8 mouse cellular contexts compared by ENCODE assay signal in the genomic region with DNA sequence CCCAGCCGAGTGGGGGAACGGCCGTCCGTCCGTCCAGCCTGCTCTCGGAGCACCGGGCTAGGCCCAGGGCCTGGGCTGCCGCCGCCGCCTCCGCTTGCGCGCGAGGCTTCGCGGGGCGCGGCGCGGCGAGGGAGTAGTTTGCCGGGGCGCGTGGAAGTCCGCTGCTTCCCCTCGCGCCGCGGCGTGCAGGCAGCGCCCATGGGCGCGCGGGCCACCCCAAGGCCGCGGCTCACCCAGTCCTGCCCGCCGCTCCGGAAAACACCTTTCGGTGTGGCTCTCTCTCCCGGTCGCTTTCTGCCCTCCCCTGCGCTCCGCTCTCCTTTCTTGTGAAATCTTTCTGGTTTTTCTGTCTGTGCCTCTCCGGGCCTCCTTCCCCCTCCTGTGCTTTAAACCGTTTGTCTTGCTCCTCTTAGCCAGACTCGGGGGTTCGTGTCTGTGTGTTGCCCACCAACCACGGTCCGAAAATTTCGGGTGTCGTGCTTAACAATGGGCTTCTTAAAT. TPM values are rescaled to one million over a fixed set of nuclear protein-coding genes. Genes with fewer than 3 reads are reported as not detected.
DNase-seq lines count a peak whose midpoint lies in the region; ATAC-seq and TF ChIP-seq lines count a peak whose summit lies in the region.

No protein-coding gene starts in this region.

- H3K27me3 ChIP-seq in heart, embryonic 10.5 days (ENCODE audit: insufficient read depth, poor library complexity, severe bottlenecking): no peaks in the 10 kb centered on the region
- no peaks in the 10 kb centered on the region for H3K27me3 ChIP-seq in kidney, postnatal 0 days (ENCODE audit: insufficient read depth, low read length)
- H3K27me3 ChIP-seq in midbrain, embryonic 14.5 days (ENCODE audit: control insufficient read depth, insufficient read depth, low read length): no peaks in the 10 kb centered on the region

- no peaks in the 10 kb centered on the region for H3K9me3 ChIP-seq in heart, embryonic 10.5 days
- H3K9me3 ChIP-seq in ES-E14 (ENCODE audit: control insufficient read depth, insufficient read depth, low read depth, low read length): peaks cover 3% of the 10 kb centered on the region
- H3K9me3 ChIP-seq in kidney, postnatal 0 days (replicated peaks; ENCODE audit: low read length): no peaks in the 10 kb centered on the region
- no peaks in the 10 kb centered on the region for H3K9me3 ChIP-seq in midbrain, embryonic 14.5 days (ENCODE audit: control insufficient read depth, low read length)

- in situ Hi-C loops in ES-E14 (cut with MboI; ENCODE audit: low sequenced_read_pairs in 2 of 2, unreplicated experiment in 2 of 2): no loop called here

- peak overlapping the region; percentile 98 for H3K27ac ChIP-seq in heart, embryonic 10.5 days
- peak overlapping the region; percentile 79 for H3K27ac ChIP-seq in ES-E14 (ENCODE audit: insufficient read depth, low read depth, low read length, poor library complexity, severe bottlenecking)
- peak overlapping the region; percentile 95 for H3K27ac ChIP-seq in kidney, postnatal 0 days
- peak overlapping the region; percentile 91 for H3K27ac ChIP-seq in midbrain, embryonic 14.5 days (replicated peaks; ENCODE audit: low read depth, low read length)

- peak; percentile 75 for DNase-seq in heart, embryonic 10.5 days (ENCODE audit: low spot score)
- no peak for DNase-seq in heart, adult 9 months (ENCODE audit: low spot score in 2 of 2)
- no peak for DNase-seq in ES-E14 (ENCODE audit: low read depth, low spot score)
- DNase-seq in kidney, postnatal 0 days (ENCODE audit: low spot score): peak; percentile 50
- DNase-seq in midbrain, embryonic 14.5 days: peak; percentile 59
- DNase-seq in B cell, adult 2 months: no peak
- no peak for DNase-seq in cerebellum, adult 11 months

- TF ChIP-seq CTCF in kidney, postnatal 0 days (IDR thresholded peaks at IDR 0.05; ENCODE audit: low read depth): no peak

- peak overlapping the region; percentile 97 for H3K9ac ChIP-seq in ES-E14 (ENCODE audit: insufficient read depth, low read depth, low read length, poor library complexity, severe bottlenecking)
- peak overlapping the region; percentile 89 for H3K9ac ChIP-seq in kidney, postnatal 0 days (ENCODE audit: low read depth, low read length)
- H3K9ac ChIP-seq in midbrain, embryonic 14.5 days (replicated peaks; ENCODE audit: low read length): peak overlapping the region; percentile 96

- H3K4me3 ChIP-seq in heart, embryonic 10.5 days: peak overlapping the region; percentile 98
- peak overlapping the region; percentile 93 to 99 for H3K4me3 ChIP-seq in ES-E14 (ENCODE audit: insufficient read depth in 1 of 2, low read depth in 1 of 2, low read length in 2 of 2, poor library complexity in 1 of 2, severe bottlenecking in 1 of 2)
- peak overlapping the region; percentile 92 for H3K4me3 ChIP-seq in kidney, postnatal 0 days (replicated peaks; ENCODE audit: low read depth, low read length)
- peak overlapping the region; percentile 96 for H3K4me3 ChIP-seq in midbrain, embryonic 14.5 days (replicated peaks; ENCODE audit: low read depth, low read length)

- H3K4me1 ChIP-seq in heart, embryonic 10.5 days: peaks cover 16% of the 10 kb centered on the region
- peaks cover 0 to 7% of the 10 kb centered on the region in 2 experiments; a peak in 3 of 4 replicates for H3K4me1 ChIP-seq in ES-E14 (ENCODE audit: control insufficient read depth in 2 of 2, insufficient read depth in 2 of 2, low read length in 2 of 2, poor library complexity in 1 of 2)
- H3K4me1 ChIP-seq in kidney, postnatal 0 days (replicated peaks; ENCODE audit: insufficient read depth, low read length): peaks cover 14% of the 10 kb centered on the region; the same call in 1 of the 2 replicates
- H3K4me1 ChIP-seq in midbrain, embryonic 14.5 days (ENCODE audit: control insufficient read depth, insufficient read depth, low read length): peaks cover 28% of the 10 kb centered on the region

- under 1% methylated on average over 46 of the region's 52 CpGs for WGBS in heart, embryonic 10.5 days
- 0% methylated on average over 47 of the region's 52 CpGs for WGBS in kidney, postnatal 0 days
- WGBS in midbrain, embryonic 14.5 days: under 1% methylated on average over 52 of the region's 52 CpGs

- H3K4me2 ChIP-seq in kidney, postnatal 0 days (ENCODE audit: low read length): peak overlapping the region; percentile 65
- peak overlapping the region; percentile 70 for H3K4me2 ChIP-seq in midbrain, embryonic 14.5 days (ENCODE audit: low read length)

- ATAC-seq in erythroblast, adult 5-6 weeks (replicated peaks; ENCODE audit: low FRiP score, poor library complexity, severe bottlenecking): 0 out of 2 replicates have a peak, but pooled peaks have one; percentile 9
- ATAC-seq in kidney, postnatal 0 days (replicated peaks; ENCODE audit: low FRiP score, low read depth): no peak
- ATAC-seq in midbrain, embryonic 14.5 days (ENCODE audit: low FRiP score, low TSS enrichment): no peak

- H3K36me3 ChIP-seq in heart, embryonic 10.5 days: no peaks in the 10 kb centered on the region
- H3K36me3 ChIP-seq in ES-E14 (ENCODE audit: control insufficient read depth, insufficient read depth, low read length, poor library complexity, severe bottlenecking): peaks cover 2% of the 10 kb centered on the region
- H3K36me3 ChIP-seq in kidney, postnatal 0 days (ENCODE audit: insufficient read depth, low read length): no peaks in the 10 kb centered on the region
- H3K36me3 ChIP-seq in midbrain, embryonic 14.5 days (ENCODE audit: control insufficient read depth, insufficient read depth, low read length): no peaks in the 10 kb centered on the region

TF ChIP-seq in ES-E14, 5 proteins besides CTCF, POLR2A, EP300 and RAD21:
- TF ChIP-seq ZNF384 (IDR thresholded peaks at IDR 0.05; ENCODE audit: low read depth, low read length) (no peak), ZC3H11A (IDR thresholded peaks at IDR 0.05; ENCODE audit: borderline replicate concordance, low read depth, low read length) (no peak), CHD2 (IDR thresholded peaks at IDR 0.05; ENCODE audit: low read depth, low read length) (no peak), MAFK (IDR thresholded peaks at IDR 0.05; ENCODE audit: insufficient read depth, low read depth, low read length) (no peak), HCFC1 (IDR thresholded peaks at IDR 0.05; ENCODE audit: borderline replicate concordance, insufficient read depth, low read length) (no peak)

RNA-seq across cellular contexts. Expression of gene Ppm1b, which starts 1.9 kb away (rescaled TPM):
- polyA plus RNA-seq in heart, embryonic 10.5 days (2016; fragmentation: Nextera tagmentation; extraction: Ambion mirVana): 59.5 and 74.3 TPM in 2 replicates
- total RNA-seq in ES-E14 (2012; rRNA removed): 75.9 and 77.3 TPM in 2 replicates
- total RNA-seq in erythroblast, adult 5-6 weeks (2015; ENCODE audit: low replicate concordance): 53.0 and 62.7 TPM in 2 replicates
- 69.9 and 108 TPM in 2 replicates for total RNA-seq in erythroblast, adult 5-6 weeks (2017; ENCODE audit: low replicate concordance)
- polyA plus RNA-seq in kidney, postnatal 0 days (2015; fragmentation: Nextera tagmentation; extraction: Ambion mirVana): 66.2 and 67.3 TPM in 2 replicates
- 70.7 and 97.5 TPM in 2 replicates for polyA plus RNA-seq in midbrain, embryonic 14.5 days (2014; fragmentation: Nextera tagmentation; extraction: Ambion mirVana)

Comparison
In these comparisons a context has a peak if more than half of its experiments do, and no peak if none do; other contexts are left out.
1. DNase-seq: peak in heart, embryonic 10.5 days (single experiment), kidney, postnatal 0 days (single experiment) and midbrain, embryonic 14.5 days (single experiment); none in heart, adult 9 months (0 of 2), ES-E14 (single experiment), B cell, adult 2 months (0 of 2) and cerebellum, adult 11 months (single experiment).
2. Peak in every context shown above with its lines, with median percentiles within 50 percentile points of each other: H3K27ac ChIP-seq, H3K4me3 ChIP-seq and H3K9ac ChIP-seq.